Mouse (Mus musculus) forebrain, embryonic 15.5 days (tissue): Measurements from ENCODE around the gene Bap1. TPM values are rescaled to one million over a fixed set of nuclear protein-coding genes. Genes with fewer than 3 reads are reported as not detected.

ENCODE experiments used
- ATAC-seq: fragments of 200-750 bp; cut with Nextera tagmentation; replicated peaks from 2 replicates; pipeline ENCODE4 v1.8.0; 2017; ENCODE audit warnings: mild to moderate bottlenecking, moderate TSS enrichment, moderate library complexity
- H3K27ac ChIP-seq: fragments of 300-500 bp; sonication (generic); replicated peaks from 2 replicates; pipeline ENCODE4 v1.5.1; 2015; ENCODE audit warnings: mild to moderate bottlenecking, inconsistent platforms
- H3K27me3 ChIP-seq: fragments of 300-500 bp; sonication (generic); 2 replicates; pipeline ENCODE4 v1.6.1; 2015; ENCODE audit warnings: inconsistent platforms
- H3K36me3 ChIP-seq: fragments of 300-500 bp; sonication (generic); 2 replicates; pipeline ENCODE4 v1.6.1; 2015; ENCODE audit warnings: mild to moderate bottlenecking, inconsistent platforms
- H3K4me1 ChIP-seq: fragments of 300-500 bp; sonication (generic); 2 replicates; pipeline ENCODE4 v1.6.1; 2015; ENCODE audit warnings: inconsistent platforms
- H3K4me2 ChIP-seq: fragments of 300-500 bp; sonication (generic); replicated peaks from 2 replicates; pipeline ENCODE4 v1.6.1; 2015; ENCODE audit warnings: mild to moderate bottlenecking, inconsistent platforms
- H3K4me3 ChIP-seq: fragments of 300-500 bp; sonication (generic); 2 replicates; pipeline ENCODE4 v1.5.1; 2015; ENCODE audit warnings: mild to moderate bottlenecking, inconsistent platforms
- H3K9ac ChIP-seq: fragments of 300-500 bp; sonication (generic); replicated peaks from 2 replicates; pipeline ENCODE4 v1.6.1; 2015; ENCODE audit warnings: mild to moderate bottlenecking, inconsistent platforms
- H3K9me3 ChIP-seq: fragments of 300-500 bp; sonication (generic); 2 replicates; pipeline ENCODE4 v1.6.1; 2016; ENCODE audit warnings: inconsistent platforms
- WGBS: fragments of 180-500 bp; shearing (Covaris S2); methylation state at CpG from one replicate; pipeline ENCODE4 v1.1.7; 2015; ENCODE audit warnings: mixed read lengths; 5-methylcytosine and 5-hydroxymethylcytosine counted together
- polyA plus RNA-seq: library from polyadenylated mRNA; unstranded; fragments of >200 nt; fragmentation: Nextera tagmentation; extraction: Ambion mirVana; gene quantifications from 2 replicates; pipeline ENCODE4 v1.2.1, GENCODE M21; 2015

The Bap1 gene
- polyA plus RNA-seq, 1 experiment from 2014 or later = 136 TPM

- H3K36me3 ChIP-seq = no peaks in the 10 kb centered on the region
- H3K4me3 ChIP-seq = no peak overlapping the region
- H3K9me3 ChIP-seq = no peaks in the 10 kb centered on the region
- no peak overlapping the region for H3K27ac ChIP-seq
- no peaks in the 10 kb centered on the region for H3K4me1 ChIP-seq
- no peaks in the 10 kb centered on the region for H3K27me3 ChIP-seq
- WGBS = 85% methylated on average over 7 of the region's 7 CpGs
- ATAC-seq = no peak
- no peak overlapping the region for H3K4me2 ChIP-seq
- H3K9ac ChIP-seq = no peak overlapping the region
Measured at GRCm38 (mm10) chr14:31237101-31237882, 14.0 kb upstream of the Bap1 start.

GRCm38 (mm10) chr14:31240528-31240927 is 10.7 kb upstream of the Bap1 start:
- no peak overlapping the region for H3K4me3 ChIP-seq
- no peaks in the 10 kb centered on the region for H3K9me3 ChIP-seq
- 80% methylated on average over 3 of the region's 3 CpGs for WGBS
- no peak overlapping the region for H3K4me2 ChIP-seq
- H3K27ac ChIP-seq = no peak overlapping the region
- H3K36me3 ChIP-seq = no peaks in the 10 kb centered on the region
- no peaks in the 10 kb centered on the region for H3K4me1 ChIP-seq
- H3K27me3 ChIP-seq = no peaks in the 10 kb centered on the region
- no peak overlapping the region for H3K9ac ChIP-seq
- no peak for ATAC-seq

- 85% methylated on average over 1 of the region's 1 CpGs for WGBS
- ATAC-seq = no peak
- Histone ChIP-seq H3K9ac (no peak overlapping the region), H3K27me3 (no peaks in the 10 kb centered on the region), H3K4me1 (no peaks in the 10 kb centered on the region), H3K9me3 (no peaks in the 10 kb centered on the region), H3K27ac (no peak overlapping the region), H3K36me3 (no peaks in the 10 kb centered on the region), H3K4me2 (no peak overlapping the region), H3K4me3 (no peak overlapping the region)
Measured at GRCm38 (mm10) chr14:31244777-31245176, 6.5 kb upstream of the Bap1 start.

- Histone ChIP-seq H3K27ac (no peak overlapping the region), H3K36me3 (no peaks in the 10 kb centered on the region), H3K27me3 (no peaks in the 10 kb centered on the region), H3K9ac (no peak overlapping the region), H3K4me3 (no peak overlapping the region), H3K4me2 (no peak overlapping the region), H3K4me1 (peaks cover 7% of the 10 kb centered on the region), H3K9me3 (no peaks in the 10 kb centered on the region)
- WGBS = 77% methylated on average over 1 of the region's 1 CpGs
- no peak for ATAC-seq
Measured at GRCm38 (mm10) chr14:31245946-31246345, 5.3 kb upstream of the Bap1 start.

GRCm38 (mm10) chr14:31248396-31248795 is 2.9 kb upstream of the Bap1 start:
- no peak overlapping the region for H3K4me3 ChIP-seq
- no peak overlapping the region for H3K9ac ChIP-seq
- peaks cover 2% of the 10 kb centered on the region for H3K36me3 ChIP-seq
- no peaks in the 10 kb centered on the region for H3K9me3 ChIP-seq
- no peak overlapping the region for H3K27ac ChIP-seq
- peaks cover 20% of the 10 kb centered on the region for H3K4me1 ChIP-seq
- H3K4me2 ChIP-seq = no peak overlapping the region
- no peak for ATAC-seq
- 94% methylated on average over 6 of the region's 6 CpGs for WGBS
- no peaks in the 10 kb centered on the region for H3K27me3 ChIP-seq

- peaks cover 23% of the 10 kb centered on the region for H3K36me3 ChIP-seq
- H3K9me3 ChIP-seq = no peaks in the 10 kb centered on the region
- peak overlapping the region; percentile 77 for H3K4me3 ChIP-seq
- H3K27me3 ChIP-seq = no peaks in the 10 kb centered on the region
- H3K4me2 ChIP-seq = peak overlapping the region; percentile 59
- peak overlapping the region; percentile 91 for H3K27ac ChIP-seq
- WGBS = 20% methylated on average over 38 of the region's 38 CpGs
- peak; percentile 36; the same call in 1 of the 2 replicates for ATAC-seq
- H3K4me1 ChIP-seq = peaks cover 20% of the 10 kb centered on the region
- H3K9ac ChIP-seq = peak overlapping the region; percentile 95
Measured at GRCm38 (mm10) chr14:31250222-31251083, 797 bp upstream of the Bap1 start.

- no peak for ATAC-seq
- 2% methylated on average over 18 of the region's 18 CpGs for WGBS
- peaks cover 35% of the 10 kb centered on the region for H3K36me3 ChIP-seq
- no peaks in the 10 kb centered on the region for H3K27me3 ChIP-seq
- peak overlapping the region; percentile 91 for H3K27ac ChIP-seq
- H3K9ac ChIP-seq = peak overlapping the region; percentile 95
- peak overlapping the region; percentile 77 for H3K4me3 ChIP-seq
- peak overlapping the region; percentile 63 for H3K4me2 ChIP-seq
- H3K4me1 ChIP-seq = peaks cover 20% of the 10 kb centered on the region
- H3K9me3 ChIP-seq = no peaks in the 10 kb centered on the region
Measured at GRCm38 (mm10) chr14:31251626-31252025, 376 bp downstream of the Bap1 start.

GRCm38 (mm10) chr14:31252091-31252490 is 841 bp downstream of the Bap1 start:
- Histone ChIP-seq H3K36me3 (peaks cover 39% of the 10 kb centered on the region), H3K4me3 (peak overlapping the region; percentile 77), H3K9ac (peak overlapping the region; percentile 95), H3K27ac (no peak overlapping the region), H3K9me3 (no peaks in the 10 kb centered on the region), H3K27me3 (no peaks in the 10 kb centered on the region), H3K4me1 (peaks cover 20% of the 10 kb centered on the region), H3K4me2 (peak overlapping the region; percentile 63)
- 89% methylated on average over 5 of the region's 5 CpGs for WGBS
- no peak for ATAC-seq

GRCm38 (mm10) chr14:31258476-31259050 is 7.3 kb downstream of the Bap1 start:
- Histone ChIP-seq H3K4me3 (no peak overlapping the region), H3K27me3 (no peaks in the 10 kb centered on the region), H3K4me1 (no peaks in the 10 kb centered on the region), H3K9me3 (no peaks in the 10 kb centered on the region), H3K4me2 (no peak overlapping the region), H3K9ac (no peak overlapping the region), H3K36me3 (peaks cover 80% of the 10 kb centered on the region), H3K27ac (no peak overlapping the region)
- WGBS = 98% methylated on average over 14 of the region's 14 CpGs
- no peak for ATAC-seq

- no peak overlapping the region for H3K4me2 ChIP-seq
- H3K36me3 ChIP-seq = peaks cover 61% of the 10 kb centered on the region
- no peaks in the 10 kb centered on the region for H3K4me1 ChIP-seq
- no peaks in the 10 kb centered on the region for H3K27me3 ChIP-seq
- no peak overlapping the region for H3K27ac ChIP-seq
- H3K4me3 ChIP-seq = no peak overlapping the region
- H3K9me3 ChIP-seq = no peaks in the 10 kb centered on the region
- no peak overlapping the region for H3K9ac ChIP-seq
- WGBS = over 99% methylated on average over 4 of the region's 4 CpGs
- no peak for ATAC-seq
Measured at GRCm38 (mm10) chr14:31260374-31260773, 9.1 kb downstream of the Bap1 start.

GRCm38 (mm10) chr14:31260932-31261331 is 9.7 kb downstream of the Bap1 start:
- Histone ChIP-seq H3K36me3 (peaks cover 56% of the 10 kb centered on the region), H3K9ac (no peak overlapping the region), H3K4me2 (no peak overlapping the region), H3K4me1 (no peaks in the 10 kb centered on the region), H3K9me3 (no peaks in the 10 kb centered on the region), H3K4me3 (no peak overlapping the region), H3K27ac (no peak overlapping the region), H3K27me3 (no peaks in the 10 kb centered on the region)
- 93% methylated on average over 9 of the region's 9 CpGs for WGBS
- ATAC-seq = no peak

GRCm38 (mm10) chr14:31267649-31268048 is 16.4 kb downstream of the Bap1 start:
- no peak for ATAC-seq
- Histone ChIP-seq H3K4me3 (no peak overlapping the region), H3K4me2 (no peak overlapping the region), H3K27me3 (no peaks in the 10 kb centered on the region), H3K9ac (no peak overlapping the region), H3K4me1 (peaks cover 24% of the 10 kb centered on the region), H3K36me3 (no peaks in the 10 kb centered on the region; the same call in 1 of the 2 replicates), H3K27ac (peak overlapping the region; percentile 71), H3K9me3 (no peaks in the 10 kb centered on the region)
- 91% methylated on average over 11 of the region's 11 CpGs for WGBS
